Mouse (Mus musculus) G1E (cell line): Measurements from ENCODE around the gene Zfp958.

Source experiments
- CTCF ChIP-seq: IDR thresholded peaks from 2 replicates; pipeline ENCODE4 v1.5.1; 2012; ENCODE audit warnings: low read depth, low read length, inconsistent platforms, mixed read lengths
- GATA1 ChIP-seq: IDR thresholded peaks from 2 replicates; pipeline ENCODE4 v1.6.1; 2012; ENCODE audit warnings: borderline replicate concordance, low read length, inconsistent platforms, mixed read lengths

DNA sequence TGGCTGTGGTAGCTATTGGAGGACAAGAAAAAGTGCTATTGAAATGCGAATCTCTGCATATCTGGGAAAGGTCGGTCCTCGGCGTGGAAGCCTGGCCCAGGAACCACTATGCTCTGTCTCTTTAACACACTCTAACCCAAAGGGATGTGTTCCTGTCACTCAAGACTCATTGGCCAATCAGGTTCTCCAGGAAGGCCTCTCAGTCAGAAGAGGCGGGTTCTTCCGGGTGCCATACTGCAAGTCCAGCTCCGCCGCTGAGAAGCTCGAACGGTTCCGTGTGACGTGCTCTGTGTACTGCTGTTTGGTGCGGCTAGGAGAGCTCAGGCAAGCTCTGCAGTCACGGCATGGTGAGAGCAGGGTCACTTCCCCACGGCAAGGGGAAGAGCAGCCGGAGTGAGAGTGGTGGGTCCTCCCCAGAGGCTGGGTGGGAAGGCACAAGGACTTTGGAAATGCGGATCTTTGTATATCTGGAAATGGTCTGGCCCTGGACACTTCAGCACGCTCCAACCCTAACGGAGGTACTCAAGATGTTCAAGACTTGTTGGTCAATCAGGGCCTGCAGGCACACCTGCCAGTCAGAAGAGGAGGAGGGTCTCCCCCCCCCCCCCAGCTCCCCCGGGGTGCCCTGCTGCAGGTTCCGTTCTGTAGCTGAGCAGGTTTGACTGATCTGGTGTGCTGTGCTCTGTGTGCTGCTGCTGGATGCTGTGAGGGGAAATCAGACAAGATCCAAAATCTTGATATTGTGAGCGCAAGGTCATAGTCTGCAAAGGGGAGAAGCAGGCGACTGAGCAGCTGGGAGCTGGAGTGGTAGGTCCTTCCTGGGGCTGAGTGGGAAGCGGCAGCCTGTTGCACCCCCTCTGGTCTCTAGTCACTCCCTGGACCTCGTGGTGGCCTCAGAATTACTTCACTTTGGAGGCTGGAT lies at the start of gene Zfp958:
- TF ChIP-seq CTCF: no peak
- TF ChIP-seq GATA1: no peak
